Mouse (Mus musculus): ENCODE measurements around the gene Onecut1.

The Onecut1 gene

DNA sequence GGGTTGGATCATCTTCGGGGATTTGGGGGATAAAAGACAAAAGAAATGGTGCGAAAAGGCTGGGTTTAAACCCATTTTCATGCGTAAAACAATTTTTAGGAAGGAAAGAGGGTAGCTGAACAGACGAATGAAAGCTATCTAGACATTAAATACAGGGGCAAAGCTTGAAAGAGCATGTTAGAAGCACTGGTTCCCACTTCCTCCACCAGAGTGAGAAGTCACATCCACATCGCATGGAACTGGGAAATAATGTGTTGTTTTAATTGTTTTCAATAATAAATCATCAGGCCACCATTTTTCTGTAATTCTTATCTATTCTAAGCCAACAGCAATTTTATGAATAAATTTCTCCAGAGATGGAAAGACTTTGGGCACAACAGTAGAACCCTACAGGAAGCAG lies 3.6 kb upstream of the Onecut1 start:
- in situ Hi-C loops (cut with MboI), result loop anchor here (25.0 kb wide), 1 partner anchor 721 kb away; no protein-coding TSS in a partner anchor

DNA sequence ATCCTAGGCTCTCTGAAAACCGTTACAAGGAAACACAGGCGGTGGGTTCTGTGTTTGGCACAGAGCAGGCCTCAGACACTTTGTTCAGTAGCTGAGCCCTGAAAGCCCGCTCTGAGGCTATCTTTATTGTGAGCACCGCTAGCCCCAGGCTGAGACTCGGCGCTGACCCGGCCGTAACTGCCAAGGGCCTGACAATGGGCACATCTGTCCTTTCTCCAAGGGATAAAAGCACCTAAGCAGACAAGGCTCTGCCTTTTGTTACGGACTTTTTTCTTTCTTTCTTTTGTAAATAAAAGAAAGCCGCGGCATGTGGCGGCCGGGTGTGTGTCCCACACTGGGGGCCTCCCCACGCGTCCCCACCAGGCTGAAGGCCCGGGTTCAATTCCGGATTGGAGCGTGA lies 1.3 kb upstream of the Onecut1 start:
- in situ Hi-C loops (cut with MboI), result loop anchor here (25.0 kb wide), 1 partner anchor 723 kb away; no protein-coding TSS in a partner anchor

GRCm38 (mm10) chr9:74862096-74862780 lies 517 bp downstream of the Onecut1 start:
- in situ Hi-C loops (cut with MboI), result loop anchor here (25.0 kb wide), 1 partner anchor 725 kb away; no protein-coding TSS in a partner anchor

- in situ Hi-C loops (cut with MboI), result loop anchor here (25.0 kb wide), 1 partner anchor 726 kb away; no protein-coding TSS in a partner anchor
Observed at GRCm38 (mm10) chr9:74862783-74863654, 1.3 kb downstream of the Onecut1 start.

DNA sequence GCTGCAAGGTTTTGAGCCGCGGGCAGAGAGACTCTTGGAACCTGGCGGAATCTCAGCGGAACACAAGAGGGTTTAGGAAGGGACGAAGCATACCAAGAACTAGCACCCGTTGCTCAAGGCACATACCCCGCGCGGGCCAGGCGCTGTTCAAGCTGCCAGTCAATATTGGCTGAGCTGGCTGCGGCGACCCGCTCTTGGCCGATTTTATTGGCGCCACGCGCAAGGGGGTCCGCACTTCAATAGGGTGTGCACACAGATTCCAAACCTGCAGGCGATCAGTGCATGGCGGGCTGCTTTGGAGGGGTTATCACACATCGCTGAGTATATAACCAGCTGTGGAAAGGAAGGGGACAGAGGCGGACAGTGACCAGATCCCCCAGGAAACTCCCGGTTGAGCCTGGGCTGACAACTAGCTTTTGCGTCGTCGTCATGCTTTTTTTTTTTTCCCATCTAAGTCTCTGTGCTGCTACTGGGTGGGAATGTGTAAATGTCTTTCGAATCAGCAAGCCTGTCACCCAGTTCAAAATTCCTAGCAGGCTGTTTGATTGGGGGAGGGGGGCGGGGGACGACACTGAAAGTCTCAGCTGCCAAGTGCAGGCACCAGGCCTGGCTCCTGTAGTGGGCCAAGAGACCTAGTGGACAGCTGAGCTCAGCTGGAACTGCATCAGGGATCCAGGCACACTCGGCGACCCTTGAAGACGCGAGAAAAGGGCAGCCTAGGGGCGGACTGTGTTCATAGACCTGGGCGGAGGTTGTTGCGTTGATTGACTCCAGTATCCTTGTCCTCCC lies 2.1 kb downstream of the Onecut1 start:
- in situ Hi-C loops (cut with MboI), result loop anchor here (25.0 kb wide), 1 partner anchor 727 kb away; no protein-coding TSS in a partner anchor

DNA sequence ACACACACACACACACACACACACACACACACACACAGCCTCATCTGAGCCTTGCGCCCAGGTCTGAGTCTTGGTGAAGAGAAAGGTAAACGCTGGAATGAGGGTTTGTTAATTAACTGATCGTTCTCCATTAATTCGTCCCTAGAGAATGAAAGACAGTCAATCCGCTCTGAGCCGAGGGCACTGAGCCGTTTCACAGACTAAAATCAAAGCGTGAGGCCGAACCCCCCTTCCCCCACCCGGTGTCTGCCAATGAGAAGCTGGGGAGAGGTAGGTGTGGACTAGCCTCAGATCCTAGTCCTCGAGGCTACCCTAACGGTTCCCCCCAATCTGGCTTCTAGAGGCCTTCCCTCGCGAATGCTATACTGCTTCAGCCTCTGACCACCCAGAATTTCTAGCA lies 2.8 kb downstream of the Onecut1 start:
- in situ Hi-C loops (cut with MboI), result loop anchor here (25.0 kb wide), 1 partner anchor 727 kb away; no protein-coding TSS in a partner anchor

- in situ Hi-C loops (cut with MboI), result loop anchor here (25.0 kb wide), 1 partner anchor 729 kb away; no protein-coding TSS in a partner anchor
Observed at GRCm38 (mm10) chr9:74866596-74867313, 5.0 kb downstream of the Onecut1 start.

- in situ Hi-C loops (cut with MboI), result loop anchor here (25.0 kb wide), 1 partner anchor 730 kb away; no protein-coding TSS in a partner anchor
Observed at GRCm38 (mm10) chr9:74867641-74868205, 6.0 kb downstream of the Onecut1 start.

GRCm38 (mm10) chr9:74868336-74868950 lies 6.7 kb downstream of the Onecut1 start:
- in situ Hi-C loops (cut with MboI), result loop anchor here (25.0 kb wide), 1 partner anchor 731 kb away; no protein-coding TSS in a partner anchor

DNA sequence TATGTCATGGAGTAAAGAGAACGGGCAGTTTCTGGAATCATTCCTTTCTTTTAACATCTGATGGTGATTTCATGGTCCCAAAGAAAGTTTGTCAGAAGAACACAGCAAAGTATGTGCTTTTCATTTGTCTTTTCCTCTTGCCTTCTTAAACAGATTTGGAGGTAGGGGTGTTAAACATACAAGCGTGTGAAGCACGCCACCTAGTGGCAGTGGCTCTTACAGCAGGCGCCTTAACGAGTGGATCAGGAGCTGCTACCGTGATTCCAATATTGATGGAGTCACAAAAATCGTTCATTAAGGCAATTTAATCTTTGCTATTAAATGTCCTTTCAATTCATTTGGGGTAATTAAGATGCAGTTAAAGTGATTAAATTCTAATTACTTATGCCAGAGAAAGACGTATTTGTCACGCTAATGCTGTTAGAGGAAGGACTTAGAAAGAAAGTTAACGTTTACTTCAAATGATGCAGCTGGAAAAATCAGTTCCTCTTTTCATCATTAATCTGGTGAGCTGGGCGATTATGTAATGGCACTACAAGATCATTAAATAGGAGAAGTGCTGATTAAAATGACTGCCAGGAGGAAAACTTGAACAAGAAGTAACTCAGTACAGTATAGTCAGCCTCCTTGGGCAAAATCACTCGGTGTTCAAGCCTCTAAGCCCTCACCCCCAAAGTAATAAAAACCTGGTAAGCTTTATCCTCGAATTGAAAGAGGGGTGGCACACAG lies 9.4 kb downstream of the Onecut1 start:
- in situ Hi-C loops (cut with MboI), result loop anchor here (25.0 kb wide), 1 partner anchor 734 kb away; no protein-coding TSS in a partner anchor

DNA sequence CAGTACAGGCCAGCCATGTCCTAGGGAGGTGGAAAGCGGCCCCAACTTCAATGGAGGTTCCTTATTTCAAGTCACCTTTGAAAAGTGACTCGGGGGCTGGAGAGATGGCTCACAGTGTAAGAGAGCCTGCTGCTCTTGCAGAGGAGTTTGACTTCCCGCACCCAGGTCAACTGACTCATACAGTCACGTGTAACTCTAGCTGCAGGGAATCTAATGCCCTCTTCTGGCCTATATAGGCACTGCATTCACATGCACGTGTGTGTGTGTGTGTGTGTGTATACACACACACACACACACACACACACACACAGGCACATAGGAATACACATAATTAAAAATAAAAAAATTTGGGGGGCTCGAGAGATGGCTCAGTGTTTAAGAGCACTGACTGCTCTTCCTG lies 14.6 kb downstream of the Onecut1 start:
- in situ Hi-C loops (cut with MboI), result no loop called here

- in situ Hi-C loops (cut with MboI), result no loop called here
Observed at GRCm38 (mm10) chr9:74877709-74878108, 16.0 kb downstream of the Onecut1 start.

DNA sequence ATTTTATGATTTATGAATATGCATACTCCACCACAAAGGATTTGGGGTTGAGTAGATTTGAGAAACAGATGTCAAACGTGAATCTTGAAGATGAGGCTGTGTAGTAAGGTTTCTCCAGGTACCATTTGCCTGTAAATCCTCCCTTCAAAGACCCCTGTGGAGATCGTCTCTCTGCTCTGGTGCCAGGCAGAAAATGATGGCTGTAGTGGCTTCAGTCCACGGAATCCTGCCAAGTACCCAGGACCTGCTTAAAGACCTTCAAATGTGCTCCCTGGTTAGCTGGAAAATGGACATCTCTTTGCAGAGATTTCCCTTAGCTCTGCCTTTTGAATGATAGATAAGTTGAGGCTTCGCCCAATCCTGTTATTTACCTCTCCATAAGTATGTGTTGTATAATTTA lies 26.1 kb downstream of the Onecut1 start:
- in situ Hi-C loops (cut with MboI), result no loop called here

DNA sequence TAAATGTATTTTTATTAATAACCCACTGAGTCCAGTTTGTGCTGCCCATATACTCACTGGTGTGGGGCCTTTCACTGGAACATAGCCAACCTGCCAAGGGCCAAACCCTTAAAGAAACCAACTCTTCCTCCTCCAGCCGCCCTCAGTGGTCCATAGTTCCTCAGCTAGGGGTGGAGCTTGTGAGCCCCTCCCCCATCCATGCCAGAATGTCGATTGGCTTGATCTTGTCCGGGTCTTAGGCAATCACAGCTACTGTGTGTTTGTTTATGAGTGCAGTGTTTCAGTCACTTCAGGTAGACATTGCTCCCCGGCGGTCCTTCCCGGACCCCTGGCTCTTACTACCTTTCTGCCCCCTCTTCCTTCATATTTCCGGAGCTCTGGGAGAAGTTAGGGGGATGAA lies 35.0 kb downstream of the Onecut1 start:
- in situ Hi-C loops (cut with MboI), result no loop called here

DNA sequence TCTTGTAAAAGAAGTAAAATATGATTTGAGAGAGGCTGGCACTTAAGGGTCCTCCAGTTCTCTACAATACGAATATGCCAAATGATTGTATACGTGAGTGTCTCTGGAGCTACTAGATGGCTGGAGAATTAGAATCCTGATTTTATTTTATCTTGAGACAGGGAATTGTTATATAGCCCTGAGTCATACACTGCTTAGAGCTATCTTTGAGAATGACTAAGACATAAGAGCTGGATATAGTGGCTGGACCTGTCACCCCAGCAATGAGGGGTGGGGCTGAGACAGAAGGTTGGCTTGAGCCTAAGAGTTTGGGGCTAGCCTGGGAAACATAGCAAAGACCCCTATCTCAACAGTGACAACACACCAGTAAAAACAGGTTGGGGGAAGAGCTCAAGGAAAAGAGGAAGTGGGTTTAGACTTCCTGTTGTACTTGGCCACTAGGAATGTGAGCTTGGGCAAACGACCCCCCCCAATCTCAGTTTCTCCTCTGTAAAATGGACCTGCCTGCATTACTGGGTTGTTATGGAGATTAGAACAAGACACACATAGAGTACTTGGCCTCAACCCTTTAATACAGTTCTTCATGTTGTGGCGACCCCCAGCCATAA lies 35.8 kb downstream of the Onecut1 start:
- in situ Hi-C loops (cut with MboI), result no loop called here

GRCm38 (mm10) chr9:74900141-74900540 lies 38.4 kb downstream of the Onecut1 start:
- in situ Hi-C loops (cut with MboI), result loop anchor here (25.0 kb wide), 1 partner anchor 112 kb away; no protein-coding TSS in a partner anchor

- in situ Hi-C loops (cut with MboI), result loop anchor here (25.0 kb wide), 1 partner anchor 107 kb away; no protein-coding TSS in a partner anchor
Observed at GRCm38 (mm10) chr9:74904866-74905508, 43.3 kb downstream of the Onecut1 start.

GRCm38 (mm10) chr9:74906951-74907350 lies 45.2 kb downstream of the Onecut1 start:
- in situ Hi-C loops (cut with MboI), result loop anchor here (25.0 kb wide), 1 partner anchor 105 kb away; no protein-coding TSS in a partner anchor

Measured in mature B cell (primary cell).